8 mouse cellular contexts compared by ENCODE assay signal in the genomic region with DNA sequence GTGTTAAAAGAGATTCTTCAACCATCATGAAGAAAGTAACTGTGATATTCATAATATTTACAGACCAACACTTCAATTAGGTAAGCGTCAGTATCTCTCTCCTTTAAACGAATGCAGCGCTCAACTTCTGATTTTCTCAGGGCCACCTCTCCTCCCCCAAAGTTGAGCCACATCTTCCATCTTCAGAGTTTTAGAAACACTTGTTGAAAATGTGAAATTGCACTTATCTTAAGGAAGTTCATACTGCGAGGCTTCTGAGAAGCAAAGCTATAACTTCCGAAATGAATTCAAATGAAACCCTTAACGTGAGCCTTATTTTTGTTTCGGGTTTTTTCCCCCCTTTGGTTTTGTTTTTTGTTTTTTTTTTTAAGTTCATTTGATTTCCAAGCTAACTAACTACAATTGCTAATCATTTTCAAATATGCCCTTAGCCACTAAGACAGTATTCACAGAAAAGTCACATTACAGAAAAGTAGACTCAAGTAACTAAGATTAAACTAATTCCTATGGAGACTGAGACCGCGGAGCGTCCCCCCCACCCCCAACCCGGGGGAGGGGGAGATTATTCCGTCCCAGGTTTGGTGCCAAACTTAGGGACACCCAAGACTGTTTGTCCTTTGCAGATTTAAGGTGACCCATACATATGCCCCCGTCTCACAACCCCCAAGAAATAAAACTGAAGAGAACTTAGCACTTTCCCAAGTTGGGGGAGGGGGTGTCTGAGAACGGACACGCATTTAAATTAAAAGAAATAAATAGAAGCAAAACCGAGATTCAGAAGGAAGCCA. TPM values are rescaled to one million over a fixed set of nuclear protein-coding genes. Genes with fewer than 3 reads are reported as not detected.
DNase-seq lines count a peak whose midpoint lies in the region; ATAC-seq and TF ChIP-seq lines count a peak whose summit lies in the region.

No protein-coding gene starts in this region.

- no peak for TF ChIP-seq EP300 in heart, adult 2 months (IDR thresholded peaks at IDR 0.05; ENCODE audit: insufficient read depth, low read depth, low read length)

- H3K4me3 ChIP-seq in heart, adult 2 months = peak overlapping the region; percentile 27
- peak overlapping the region; percentile 44 for H3K4me3 ChIP-seq in forebrain, embryonic 13.5 days
- H3K4me3 ChIP-seq in liver, embryonic 13.5 days (replicated peaks) = peak overlapping the region; percentile 37

- intact Hi-C loops in heart, adult 2 months (cut with DNase I) = no loop called here
- intact Hi-C loops in heart, postnatal 36 days (cut with DNase I) = no loop called here

- no peak for TF ChIP-seq POLR2A in heart, adult 2 months (IDR thresholded peaks at IDR 0.05; ENCODE audit: insufficient read depth, low read depth, low read length)

- no peaks in the 10 kb centered on the region for H3K79me2 ChIP-seq in heart, adult 2 months (replicated peaks; ENCODE audit: control insufficient read depth, insufficient read depth, low read length)

- H3K36me3 ChIP-seq in heart, adult 2 months (ENCODE audit: control insufficient read depth, insufficient read depth, low read length) = no peaks in the 10 kb centered on the region
- H3K36me3 ChIP-seq in forebrain, embryonic 13.5 days (ENCODE audit: poor library complexity, severe bottlenecking) = no peaks in the 10 kb centered on the region
- no peaks in the 10 kb centered on the region for H3K36me3 ChIP-seq in liver, embryonic 13.5 days

- H3K9ac ChIP-seq in heart, adult 2 months (ENCODE audit: low read depth, low read length) = no peak overlapping the region
- H3K9ac ChIP-seq in forebrain, embryonic 13.5 days = peak overlapping the region; percentile 48; the same call in 1 of the 2 replicates
- H3K9ac ChIP-seq in liver, embryonic 13.5 days = no peak overlapping the region

- ATAC-seq in forebrain, embryonic 13.5 days = no peak
- ATAC-seq in liver, embryonic 13.5 days (ENCODE audit: low read depth) = no peak

- H3K27ac ChIP-seq in heart, adult 2 months = no peak overlapping the region
- H3K27ac ChIP-seq in forebrain, embryonic 13.5 days = no peak overlapping the region
- H3K27ac ChIP-seq in liver, embryonic 13.5 days = no peak overlapping the region

- no peak for TF ChIP-seq CTCF in heart, adult 2 months (IDR thresholded peaks at IDR 0.05)

- peaks cover 15% of the 10 kb centered on the region for H3K27me3 ChIP-seq in heart, adult 2 months (ENCODE audit: control insufficient read depth, insufficient read depth, low read length)
- peaks cover 86% of the 10 kb centered on the region for H3K27me3 ChIP-seq in forebrain, embryonic 13.5 days
- peaks cover 88% of the 10 kb centered on the region for H3K27me3 ChIP-seq in liver, embryonic 13.5 days

- peak overlapping the region; percentile 75 for H3K4me2 ChIP-seq in forebrain, embryonic 13.5 days
- H3K4me2 ChIP-seq in liver, embryonic 13.5 days = peak overlapping the region; percentile 60

- DNase-seq in heart, adult 2 months = peak; percentile 7 to 20
- no peak for DNase-seq in heart, postnatal 36 days
- peak; percentile 76 for DNase-seq in A20 (ENCODE audit: low read depth, low spot score)
- DNase-seq in liver, embryonic 13.5 days = no peak
- no peak for DNase-seq in adrenal gland, adult 18-20 months (ENCODE audit: low spot score in 2 of 2)
- no peak for DNase-seq in frontal cortex, postnatal 36 days (ENCODE audit: low spot score in 2 of 2)
- no peak for DNase-seq in yolk sac, embryonic 10.5 days (ENCODE audit: low spot score)

- 6% methylated on average over 16 of the region's 16 CpGs for whole genome bisulfite sequencing in heart, adult 2 months
- whole genome bisulfite sequencing in forebrain, embryonic 13.5 days = 3% methylated on average over 16 of the region's 16 CpGs
- 4% methylated on average over 16 of the region's 16 CpGs for WGBS in liver, embryonic 13.5 days (ENCODE audit: insufficient replicate concordance)

- H3K9me3 ChIP-seq in forebrain, embryonic 13.5 days (replicated peaks) = no peaks in the 10 kb centered on the region
- no peaks in the 10 kb centered on the region for H3K9me3 ChIP-seq in liver, embryonic 13.5 days (replicated peaks)

- H3K4me1 ChIP-seq in heart, adult 2 months (ENCODE audit: control insufficient read depth, insufficient read depth, low read length) = no peaks in the 10 kb centered on the region
- peaks cover 8% of the 10 kb centered on the region; the same call in 1 of the 2 replicates for H3K4me1 ChIP-seq in forebrain, embryonic 13.5 days
- peaks cover under 1% of the 10 kb centered on the region for H3K4me1 ChIP-seq in liver, embryonic 13.5 days (replicated peaks)

RNA-seq across cellular contexts. Expression of gene Ikzf3, which starts 0.7 kb away (rescaled TPM):
- 1 to 10 TPM in 1 of 2 experiments, under 1 TPM in 1; 0.94 to 1.5 TPM for total RNA-seq in heart, adult 2 months (2021)
- 0.61 and 1.5 TPM in 2 replicates for polyA plus RNA-seq in heart, adult 2 months (2012; rRNA removed)
- total RNA-seq in heart, postnatal 36 days (2021) = under 1 TPM; 0.44 to 0.84 TPM
- polyA plus RNA-seq in forebrain, embryonic 13.5 days (2015; fragmentation: Nextera tagmentation; extraction: Ambion mirVana) = not detected in 2 replicates
- 0.06 TPM in 1 of 2 replicates, not detected in the other for polyA plus RNA-seq in liver, embryonic 13.5 days (2015; fragmentation: Nextera tagmentation; extraction: Ambion mirVana)
- under 1 TPM; 0.46 to 0.86 TPM for total RNA-seq in adrenal gland, adult 18-20 months (2021)

RNA-seq across cellular contexts. Expression of gene Zpbp2, which starts 5.8 kb away (rescaled TPM):
- total RNA-seq in heart, adult 2 months (2021) = not detected
- polyA plus RNA-seq in heart, adult 2 months (2012; rRNA removed) = 0.23 TPM in 1 of 2 replicates, not detected in the other
- total RNA-seq in heart, postnatal 36 days (2021) = not detected
- polyA plus RNA-seq in forebrain, embryonic 13.5 days (2015; fragmentation: Nextera tagmentation; extraction: Ambion mirVana) = not detected in 2 replicates
- polyA plus RNA-seq in liver, embryonic 13.5 days (2015; fragmentation: Nextera tagmentation; extraction: Ambion mirVana) = 0.45 and 0.58 TPM in 2 replicates
- total RNA-seq in adrenal gland, adult 18-20 months (2021) = under 1 TPM; 0.22 to 0.43 TPM

RNA-seq across cellular contexts. Expression of gene Ormdl3, which starts 42.1 kb away (rescaled TPM):
- 10 to 100 TPM; 40.2 to 40.9 TPM for total RNA-seq in heart, adult 2 months (2021)
- 61.2 and 63.8 TPM in 2 replicates for polyA plus RNA-seq in heart, adult 2 months (2012; rRNA removed)
- total RNA-seq in heart, postnatal 36 days (2021) = 10 to 100 TPM; 39.3 to 40.4 TPM
- polyA plus RNA-seq in forebrain, embryonic 13.5 days (2015; fragmentation: Nextera tagmentation; extraction: Ambion mirVana) = 77.3 and 88.0 TPM in 2 replicates
- polyA plus RNA-seq in liver, embryonic 13.5 days (2015; fragmentation: Nextera tagmentation; extraction: Ambion mirVana) = 41.5 and 41.7 TPM in 2 replicates
- 100 to 1,000 TPM; 118 to 184 TPM for total RNA-seq in adrenal gland, adult 18-20 months (2021)

RNA-seq across cellular contexts. Expression of gene Lrrc3c, which starts 53.0 kb away (rescaled TPM):
- not detected for total RNA-seq in heart, adult 2 months (2021)
- polyA plus RNA-seq in heart, adult 2 months (2012; rRNA removed) = not detected in 2 replicates
- not detected for total RNA-seq in heart, postnatal 36 days (2021)
- polyA plus RNA-seq in forebrain, embryonic 13.5 days (2015; fragmentation: Nextera tagmentation; extraction: Ambion mirVana) = not detected in 2 replicates
- not detected in 2 replicates for polyA plus RNA-seq in liver, embryonic 13.5 days (2015; fragmentation: Nextera tagmentation; extraction: Ambion mirVana)
- not detected for total RNA-seq in adrenal gland, adult 18-20 months (2021)

Comparison
In these comparisons a context has a peak if more than half of its experiments do, and no peak if none do; other contexts are left out.
1. DNase-seq: peak in heart, adult 2 months (2 of 2) and A20 (single experiment); none in heart, postnatal 36 days (0 of 2), liver, embryonic 13.5 days (single experiment), adrenal gland, adult 18-20 months (0 of 2), frontal cortex, postnatal 36 days (0 of 2) and yolk sac, embryonic 10.5 days (single experiment).
2. Peak in every context shown above with its lines, with median percentiles within 50 percentile points of each other: H3K4me3 ChIP-seq.